Mouse (Mus musculus): ENCODE results near the gene Angptl7.

The Angptl7 gene

GRCm38 (mm10) chr4:148495874-148496689, 4.2 kb downstream of the Angptl7 start:
- no peak for DNase-seq (ENCODE audit: low read depth, low spot score)

- DNase-seq (ENCODE audit: low read depth, low spot score) = no peak
These were observed 5.1 kb downstream of the Angptl7 start for GRCm38 (mm10) chr4:148495160-148495559.

GRCm38 (mm10) chr4:148491448-148491847, 8.8 kb downstream of the Angptl7 start:
- no peak for DNase-seq (ENCODE audit: low read depth, low spot score)

GRCm38 (mm10) chr4:148490502-148490901, 9.8 kb downstream of the Angptl7 start:
- DNase-seq (ENCODE audit: low read depth, low spot score) = no peak

GRCm38 (mm10) chr4:148487841-148488240, 12.4 kb downstream of the Angptl7 start:
- DNase-seq (ENCODE audit: low read depth, low spot score) = no peak

GRCm38 (mm10) chr4:148484511-148484910, 15.7 kb downstream of the Angptl7 start:
- no peak for DNase-seq (ENCODE audit: low read depth, low spot score)

GRCm38 (mm10) chr4:148481557-148482168, 18.6 kb downstream of the Angptl7 start:
- DNase-seq (ENCODE audit: low read depth, low spot score) = no peak

GRCm38 (mm10) chr4:148480245-148480644, 20.0 kb downstream of the Angptl7 start:
- no peak for DNase-seq (ENCODE audit: low read depth, low spot score)

GRCm38 (mm10) chr4:148473496-148473895, 26.8 kb downstream of the Angptl7 start:
- DNase-seq (ENCODE audit: low read depth, low spot score) = no peak

- no peak for DNase-seq (ENCODE audit: low read depth, low spot score)
These were observed 27.7 kb downstream of the Angptl7 start for GRCm38 (mm10) chr4:148472436-148473174.

GRCm38 (mm10) chr4:148471363-148471806, 28.9 kb downstream of the Angptl7 start:
- no peak for DNase-seq (ENCODE audit: low read depth, low spot score)

GRCm38 (mm10) chr4:148469487-148470252, 30.6 kb downstream of the Angptl7 start:
- no peak for DNase-seq (ENCODE audit: low read depth, low spot score)

- no peak for DNase-seq (ENCODE audit: low read depth, low spot score)
These were observed 31.9 kb downstream of the Angptl7 start for GRCm38 (mm10) chr4:148468396-148468795.

- DNase-seq (ENCODE audit: low read depth, low spot score) = no peak
These were observed 33.7 kb downstream of the Angptl7 start for GRCm38 (mm10) chr4:148466511-148467079.

- no peak for DNase-seq (ENCODE audit: low read depth, low spot score)
These were observed 35.4 kb downstream of the Angptl7 start for GRCm38 (mm10) chr4:148464869-148465268.

- no peak for DNase-seq (ENCODE audit: low read depth, low spot score)
These were observed 36.0 kb downstream of the Angptl7 start for GRCm38 (mm10) chr4:148464301-148464700.

GRCm38 (mm10) chr4:148463208-148463960, 36.9 kb downstream of the Angptl7 start:
- DNase-seq (ENCODE audit: low read depth, low spot score) = no peak

GRCm38 (mm10) chr4:148462717-148463116, 37.5 kb downstream of the Angptl7 start:
- DNase-seq (ENCODE audit: low read depth, low spot score) = no peak

GRCm38 (mm10) chr4:148461772-148462171, 38.5 kb downstream of the Angptl7 start:
- no peak for DNase-seq (ENCODE audit: low read depth, low spot score)

GRCm38 (mm10) chr4:148460656-148461284, 39.5 kb downstream of the Angptl7 start:
- no peak for DNase-seq (ENCODE audit: low read depth, low spot score)

Data from c-Kit-negative CD71-positive TER-119-positive erythroid progenitor cells, embryonic 14.5 days (primary cell).